Mouse (Mus musculus) embryonic facial prominence, embryonic 11.5 days (tissue): ENCODE measurements around the gene Slc1a5. TPM values are rescaled to one million over a fixed set of nuclear protein-coding genes. Genes with fewer than 3 reads are reported as not detected.

Experiments used
- ATAC-seq: fragments of 200-750 bp; cut with Nextera tagmentation; replicated peaks from 2 replicates; pipeline ENCODE4 v1.8.0; 2017; ENCODE audit warnings: low read depth; ENCODE audit not compliant: insufficient number of reproducible peaks, low FRiP score, low TSS enrichment
- DNase-seq: peaks from one replicate; pipeline ENCODE4 v3.0.0-alpha.2; 2015; ENCODE audit warnings: low spot score
- H3K27ac ChIP-seq: fragments of 300-500 bp; sonication (generic); replicated peaks from 2 replicates; pipeline ENCODE4 v1.5.1; 2014; ENCODE audit warnings: mild to moderate bottlenecking, low read depth, low read length, control low read depth
- H3K27me3 ChIP-seq: fragments of 300-500 bp; sonication (generic); 2 replicates; pipeline ENCODE4 v1.6.1; 2014; ENCODE audit warnings: mild to moderate bottlenecking, low read length, moderate library complexity, mixed read lengths; ENCODE audit not compliant: control insufficient read depth, insufficient read depth
- H3K36me3 ChIP-seq: fragments of 300-500 bp; sonication (generic); replicated peaks from 2 replicates; pipeline ENCODE4 v1.6.1; 2014; ENCODE audit warnings: low read depth, mild to moderate bottlenecking, low read length, moderate library complexity, mixed read lengths; ENCODE audit not compliant: control insufficient read depth, insufficient read depth
- H3K4me1 ChIP-seq: fragments of 300-500 bp; sonication (generic); 2 replicates; pipeline ENCODE4 v1.6.1; 2014; ENCODE audit warnings: low read length, mixed read lengths; ENCODE audit not compliant: control insufficient read depth, insufficient read depth
- H3K4me2 ChIP-seq: fragments of 300-500 bp; sonication (generic); 2 replicates; pipeline ENCODE4 v1.6.1; 2014; ENCODE audit warnings: low read depth, mild to moderate bottlenecking, control low read depth, low read length, moderate library complexity
- H3K4me3 ChIP-seq: fragments of 300-500 bp; sonication (generic); 2 replicates; pipeline ENCODE4 v1.5.1; 2014; ENCODE audit warnings: low read depth, low read length, control low read depth
- H3K9ac ChIP-seq: fragments of 300-500 bp; sonication (generic); replicated peaks from 2 replicates; pipeline ENCODE4 v1.6.1; 2014; ENCODE audit warnings: mild to moderate bottlenecking, control low read depth, low read length
- H3K9me3 ChIP-seq: fragments of 300-500 bp; sonication (generic); replicated peaks from 2 replicates; pipeline ENCODE4 v1.6.1; 2016; ENCODE audit warnings: mild to moderate bottlenecking, low read length, inconsistent platforms, mixed read lengths; ENCODE audit not compliant: control insufficient read depth
- WGBS: fragments of 180-500 bp; shearing (Covaris S2); extraction: QIAGEN DNeasy Blood & Tissue Kit; methylation state at CpG from one replicate; pipeline ENCODE4 v1.1.7; 2014; 5-methylcytosine and 5-hydroxymethylcytosine counted together
- polyA plus RNA-seq: library from polyadenylated mRNA; unstranded; fragments of >200 nt; fragmentation: Nextera tagmentation; extraction: Ambion mirVana; gene quantifications from 2 replicates; pipeline ENCODE4 v1.2.1, GENCODE M21; 2014

Gene Slc1a5
- polyA plus RNA-seq, 1 experiment from 2014 or later, result 19.6 TPM

GRCm38 (mm10) chr7:16821669-16822101 is 40.5 kb downstream of the Slc1a5 start:
- ATAC-seq (no peak), DNase-seq (no peak)
- Histone ChIP-seq H3K9ac (no peak overlapping the region; the same call in 1 of the 2 replicates), H3K27ac (no peak overlapping the region), H3K9me3 (no peaks in the 10 kb centered on the region), H3K4me1 (peaks cover 12% of the 10 kb centered on the region), H3K27me3 (no peaks in the 10 kb centered on the region), H3K36me3 (peaks cover 2% of the 10 kb centered on the region; the same call in 1 of the 2 replicates), H3K4me2 (no peak overlapping the region), H3K4me3 (no peak overlapping the region)
- 42% methylated on average over 4 of the region's 4 CpGs for WGBS

- Histone ChIP-seq H3K36me3 (peaks cover 11% of the 10 kb centered on the region; the same call in 1 of the 2 replicates), H3K9ac (no peak overlapping the region), H3K4me2 (no peak overlapping the region), H3K27ac (no peak overlapping the region), H3K27me3 (no peaks in the 10 kb centered on the region), H3K4me3 (no peak overlapping the region), H3K9me3 (no peaks in the 10 kb centered on the region), H3K4me1 (peaks cover 4% of the 10 kb centered on the region)
- 77% methylated on average over 5 of the region's 5 CpGs for whole genome bisulfite sequencing
- ATAC-seq, result no peak
- DNase-seq, result no peak
Measured at GRCm38 (mm10) chr7:16823734-16824133, 42.6 kb downstream of the Slc1a5 start.

GRCm38 (mm10) chr7:16825785-16826184 is 44.6 kb downstream of the Slc1a5 start:
- Histone ChIP-seq H3K27ac (no peak overlapping the region), H3K4me3 (no peak overlapping the region), H3K27me3 (no peaks in the 10 kb centered on the region), H3K4me1 (peaks cover 4% of the 10 kb centered on the region), H3K9ac (no peak overlapping the region), H3K9me3 (no peaks in the 10 kb centered on the region), H3K4me2 (no peak overlapping the region), H3K36me3 (peaks cover 20% of the 10 kb centered on the region)
- WGBS, result 82% methylated on average over 10 of the region's 10 CpGs
- DNase-seq, result no peak
- ATAC-seq, result no peak

- no peak for ATAC-seq
- H3K9me3 ChIP-seq, result no peaks in the 10 kb centered on the region
- H3K36me3 ChIP-seq, result peaks cover 20% of the 10 kb centered on the region
- no peak for DNase-seq
- no peaks in the 10 kb centered on the region for H3K4me1 ChIP-seq
- 73% methylated on average over 5 of the region's 5 CpGs for WGBS
- no peak overlapping the region for H3K4me2 ChIP-seq
- no peak overlapping the region for H3K4me3 ChIP-seq
- no peak overlapping the region for H3K9ac ChIP-seq
- no peaks in the 10 kb centered on the region for H3K27me3 ChIP-seq
- no peak overlapping the region for H3K27ac ChIP-seq
Measured at GRCm38 (mm10) chr7:16826571-16826970, 45.4 kb downstream of the Slc1a5 start.

GRCm38 (mm10) chr7:16827274-16827673 is 46.1 kb downstream of the Slc1a5 start:
- Histone ChIP-seq H3K4me1 (no peaks in the 10 kb centered on the region), H3K27ac (no peak overlapping the region), H3K9me3 (no peaks in the 10 kb centered on the region), H3K27me3 (no peaks in the 10 kb centered on the region), H3K4me2 (no peak overlapping the region), H3K9ac (no peak overlapping the region), H3K4me3 (no peak overlapping the region), H3K36me3 (peaks cover 24% of the 10 kb centered on the region)
- WGBS, result 81% methylated on average over 4 of the region's 4 CpGs
- ATAC-seq, result no peak
- DNase-seq, result no peak

- Histone ChIP-seq H3K27me3 (no peaks in the 10 kb centered on the region), H3K4me2 (no peak overlapping the region), H3K4me3 (no peak overlapping the region), H3K9ac (no peak overlapping the region), H3K4me1 (no peaks in the 10 kb centered on the region), H3K36me3 (peaks cover 31% of the 10 kb centered on the region), H3K27ac (no peak overlapping the region), H3K9me3 (no peaks in the 10 kb centered on the region)
- ATAC-seq (no peak), DNase-seq (no peak)
- WGBS, result 77% methylated on average over 9 of the region's 9 CpGs
Measured at GRCm38 (mm10) chr7:16830449-16830848, 49.3 kb downstream of the Slc1a5 start.

- Histone ChIP-seq H3K36me3 (peaks cover 8% of the 10 kb centered on the region), H3K9me3 (no peaks in the 10 kb centered on the region), H3K4me3 (no peak overlapping the region), H3K27me3 (no peaks in the 10 kb centered on the region), H3K4me1 (no peaks in the 10 kb centered on the region), H3K4me2 (no peak overlapping the region), H3K9ac (no peak overlapping the region), H3K27ac (no peak overlapping the region)
- ATAC-seq (no peak), DNase-seq (no peak)
- 95% methylated on average over 18 of the region's 18 CpGs for WGBS
Measured at GRCm38 (mm10) chr7:16837916-16838803, 57.0 kb downstream of the Slc1a5 start.

GRCm38 (mm10) chr7:16838804-16839426 is 57.8 kb downstream of the Slc1a5 start:
- Histone ChIP-seq H3K9me3 (no peaks in the 10 kb centered on the region), H3K4me1 (no peaks in the 10 kb centered on the region), H3K27ac (no peak overlapping the region), H3K27me3 (no peaks in the 10 kb centered on the region), H3K4me3 (no peak overlapping the region), H3K4me2 (no peak overlapping the region), H3K36me3 (peaks cover 6% of the 10 kb centered on the region), H3K9ac (no peak overlapping the region)
- ATAC-seq, result no peak
- no peak for DNase-seq
- 84% methylated on average over 6 of the region's 6 CpGs for WGBS
